Mouse (Mus musculus) spleen, postnatal 36 days (tissue): Measurements from ENCODE around the gene Vmn1r143.
"Not testable (repeated sequence)": the region's sequence is repeated elsewhere in the genome, so short reads cannot be mapped to it uniquely, and the experiment has no call there.

ENCODE experiments used
- DNase-seq, 2 experiments: peaks; one replicate each; pipeline ENCODE4 v3.0.0; 2022; ENCODE audit warnings: low spot score in 2 of 2, mixed read lengths in 1 of 2

Gene Vmn1r143

DNA sequence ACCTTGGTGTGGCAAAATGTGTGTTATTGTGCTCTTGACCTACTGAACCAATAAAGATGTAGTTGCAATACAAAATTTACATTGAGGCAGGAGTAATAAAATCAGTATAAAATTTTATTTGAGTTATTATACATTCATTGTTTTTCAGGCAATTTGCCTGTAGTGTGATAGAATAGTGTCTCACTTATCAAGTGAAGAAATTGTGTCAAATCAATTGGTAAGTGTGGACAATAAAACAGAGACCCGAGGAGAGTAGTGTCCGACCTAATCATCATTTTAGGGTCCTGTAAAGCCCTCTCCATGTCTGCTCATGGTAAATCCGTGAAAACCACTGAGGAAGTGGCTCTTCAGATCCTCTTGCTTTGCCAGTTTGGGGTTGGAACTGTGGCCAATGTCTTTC lies at the start of gene Vmn1r143:
Vmn1r143 (plus strand) TSS at position 301 of the 400 bp plus-strand sequence.
- not testable (repeated sequence) for DNase-seq

DNA sequence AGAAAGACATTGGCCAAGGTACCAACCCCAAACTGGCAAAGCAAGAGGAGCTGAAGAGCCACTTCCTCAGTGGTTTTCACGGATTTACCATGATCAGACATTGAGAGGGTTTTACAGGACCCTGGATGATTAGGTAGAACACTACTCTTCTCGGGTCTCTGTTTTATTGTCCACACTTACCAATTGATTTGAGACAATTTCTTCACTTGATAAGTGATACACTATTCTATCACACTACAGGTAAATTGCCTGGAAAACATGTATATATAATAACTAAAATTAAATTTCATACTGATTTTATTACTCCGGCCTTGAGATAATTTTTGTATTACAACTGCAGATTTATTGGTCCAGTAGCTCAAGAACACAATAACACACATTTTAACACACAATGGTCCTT lies 25.2 kb upstream of the Vmn1r143 start, which contains the start of gene Vmn1r142:
Vmn1r142 (minus strand) TSS at position 101 of the 400 bp plus-strand sequence.
- not testable (repeated sequence) for DNase-seq

GRCm38 (mm10) chr7:22201164-22201563 lies 12.0 kb downstream of the Vmn1r143 start, which contains the start of gene Gm8653:
TSS of gene Gm8653 (minus strand) at chr7:22201264.
- not testable (repeated sequence) for DNase-seq

DNA sequence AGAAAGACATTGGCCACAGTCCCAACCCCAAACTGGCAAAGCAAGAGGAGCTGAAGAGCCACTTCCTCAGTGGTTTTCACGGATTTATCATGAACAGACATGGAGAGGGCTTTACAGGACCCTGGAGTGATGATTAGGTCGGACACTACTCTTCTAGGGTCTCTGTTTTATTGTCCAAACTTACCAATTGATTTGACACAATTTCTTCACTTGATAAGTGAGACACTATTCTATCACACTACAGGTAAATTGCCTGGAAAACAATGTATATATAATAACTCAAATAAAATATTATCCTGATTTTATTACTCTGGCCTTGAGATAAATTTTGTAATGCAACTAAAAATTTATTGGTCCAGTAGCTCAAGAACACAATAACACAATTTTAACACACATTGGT lies 40.2 kb downstream of the Vmn1r143 start, which contains the start of gene Gm8453:
Gm8453 (minus strand) TSS at position 101 of the 400 bp plus-strand sequence.
- not testable (repeated sequence) for DNase-seq
